Mouse (Mus musculus) lung, embryonic 16.5 days (tissue): ENCODE measurements at regions not wholly inside any gene's neighbourhood (a gene's known extent, or its start where the extent isn't known, plus 50 kb on each side); places are given as distances from the start of the nearest gene placed in this dataset.

ENCODE experiments used
- ATAC-seq: fragments of 200-750 bp; cut with Nextera tagmentation; 2 replicates; pipeline ENCODE4 v1.8.0; 2017; ENCODE audit warnings: low read depth, mild to moderate bottlenecking, moderate library complexity
- H3K27ac ChIP-seq: fragments of 300-500 bp; sonication (generic); 2 replicates; pipeline ENCODE4 v1.5.1; 2014; ENCODE audit warnings: mild to moderate bottlenecking, control low read depth, low read length
- H3K27me3 ChIP-seq: fragments of 300-500 bp; sonication (generic); 2 replicates; pipeline ENCODE4 v1.6.1; 2014; ENCODE audit warnings: low read depth, low read length, mixed read lengths; ENCODE audit not compliant: control insufficient read depth, insufficient read depth
- H3K36me3 ChIP-seq: fragments of 300-500 bp; sonication (generic); 2 replicates; pipeline ENCODE4 v1.6.1; 2014; ENCODE audit warnings: low read length; ENCODE audit not compliant: control insufficient read depth, insufficient read depth
- H3K4me1 ChIP-seq: fragments of 300-500 bp; sonication (generic); replicated peaks from 2 replicates; pipeline ENCODE4 v1.6.1; 2014; ENCODE audit warnings: low read length, mixed read lengths; ENCODE audit not compliant: control insufficient read depth, insufficient read depth
- H3K4me2 ChIP-seq: fragments of 300-500 bp; sonication (generic); 2 replicates; pipeline ENCODE4 v1.6.1; 2014; ENCODE audit warnings: low read depth, low read length, control low read depth
- H3K4me3 ChIP-seq: fragments of 300-500 bp; sonication (generic); 2 replicates; pipeline ENCODE4 v1.5.1; 2014; ENCODE audit warnings: mild to moderate bottlenecking, low read length, control low read depth
- H3K9ac ChIP-seq: fragments of 300-500 bp; sonication (generic); 2 replicates; pipeline ENCODE4 v1.6.1; 2014; ENCODE audit warnings: low read length, control low read depth
- H3K9me3 ChIP-seq: fragments of 300-500 bp; sonication (generic); 2 replicates; pipeline ENCODE4 v1.6.1; 2016; ENCODE audit warnings: low read length; ENCODE audit not compliant: control insufficient read depth
- whole genome bisulfite sequencing: fragments of 180-500 bp; shearing (Covaris S2); extraction: QIAGEN DNeasy Blood & Tissue Kit; methylation state at CpG from one replicate; pipeline ENCODE4 v1.1.7; 2014; 5-methylcytosine and 5-hydroxymethylcytosine counted together

GRCm38 (mm10) chr16:49979426-49979940 lies 179.2 kb downstream of the Cd47 start:
- Histone ChIP-seq H3K9ac (no peak overlapping the region), H3K4me3 (no peak overlapping the region), H3K36me3 (no peaks in the 10 kb centered on the region), H3K9me3 (no peaks in the 10 kb centered on the region), H3K4me2 (no peak overlapping the region), H3K27me3 (no peaks in the 10 kb centered on the region), H3K27ac (no peak overlapping the region), H3K4me1 (no peaks in the 10 kb centered on the region)
- ATAC-seq = no peak
- 89% methylated on average over 4 of the region's 4 CpGs for WGBS

GRCm38 (mm10) chr16:49980178-49980646 lies 179.9 kb downstream of the Cd47 start:
- no peaks in the 10 kb centered on the region for H3K36me3 ChIP-seq
- 66% methylated on average over 10 of the region's 10 CpGs for WGBS
- H3K9ac ChIP-seq = no peak overlapping the region
- no peak overlapping the region for H3K4me3 ChIP-seq
- no peaks in the 10 kb centered on the region for H3K9me3 ChIP-seq
- H3K27ac ChIP-seq = no peak overlapping the region
- no peak for ATAC-seq
- no peak overlapping the region for H3K4me2 ChIP-seq
- no peaks in the 10 kb centered on the region for H3K27me3 ChIP-seq
- H3K4me1 ChIP-seq = no peaks in the 10 kb centered on the region

- no peaks in the 10 kb centered on the region for H3K27me3 ChIP-seq
- ATAC-seq = no peak
- WGBS = 81% methylated on average over 4 of the region's 4 CpGs
- H3K9me3 ChIP-seq = no peaks in the 10 kb centered on the region
- H3K9ac ChIP-seq = no peak overlapping the region
- no peak overlapping the region for H3K4me3 ChIP-seq
- H3K4me2 ChIP-seq = no peak overlapping the region
- 0 out of 2 replicates have a peak, but pooled peaks cover 2% of the 10 kb centered on the region for H3K4me1 ChIP-seq
- H3K27ac ChIP-seq = no peak overlapping the region
- H3K36me3 ChIP-seq = no peaks in the 10 kb centered on the region
Observed at GRCm38 (mm10) chr16:49982180-49982579, 181.8 kb downstream of the Cd47 start.

- no peaks in the 10 kb centered on the region for H3K9me3 ChIP-seq
- H3K27me3 ChIP-seq = no peaks in the 10 kb centered on the region
- no peak overlapping the region for H3K27ac ChIP-seq
- no peak overlapping the region for H3K9ac ChIP-seq
- no peak overlapping the region for H3K4me2 ChIP-seq
- 0 out of 2 replicates have a peak, but pooled peaks cover 2% of the 10 kb centered on the region for H3K4me1 ChIP-seq
- no peak overlapping the region for H3K4me3 ChIP-seq
- WGBS = 62% methylated on average over 14 of the region's 14 CpGs
- ATAC-seq = no peak
- no peaks in the 10 kb centered on the region for H3K36me3 ChIP-seq
Observed at GRCm38 (mm10) chr16:49985082-49986076, 185.0 kb downstream of the Cd47 start.

- Histone ChIP-seq H3K4me2 (no peak overlapping the region), H3K4me3 (no peak overlapping the region), H3K27me3 (no peaks in the 10 kb centered on the region), H3K9ac (no peak overlapping the region), H3K9me3 (no peaks in the 10 kb centered on the region), H3K27ac (no peak overlapping the region), H3K4me1 (0 out of 2 replicates have a peak, but pooled peaks cover 2% of the 10 kb centered on the region), H3K36me3 (no peaks in the 10 kb centered on the region)
- peak; percentile 56; the same call in 1 of the 2 replicates for ATAC-seq
- WGBS = 65% methylated on average over 6 of the region's 6 CpGs
Observed at GRCm38 (mm10) chr16:49986954-49987353, 186.6 kb downstream of the Cd47 start.

GRCm38 (mm10) chr16:49995822-49996221 lies 195.5 kb downstream of the Cd47 start:
- Histone ChIP-seq H3K4me3 (no peak overlapping the region), H3K27me3 (no peaks in the 10 kb centered on the region), H3K36me3 (no peaks in the 10 kb centered on the region), H3K27ac (no peak overlapping the region), H3K9ac (no peak overlapping the region), H3K4me2 (no peak overlapping the region), H3K4me1 (no peaks in the 10 kb centered on the region; the same call in 1 of the 2 replicates), H3K9me3 (no peaks in the 10 kb centered on the region)
- ATAC-seq = no peak
- WGBS = 40% methylated on average over 3 of the region's 3 CpGs

- 71% methylated on average over 5 of the region's 5 CpGs for WGBS
- H3K4me1 ChIP-seq = no peaks in the 10 kb centered on the region; the same call in 1 of the 2 replicates
- no peaks in the 10 kb centered on the region for H3K36me3 ChIP-seq
- H3K27me3 ChIP-seq = no peaks in the 10 kb centered on the region
- peak overlapping the region; percentile 63 for H3K27ac ChIP-seq
- H3K4me3 ChIP-seq = no peak overlapping the region
- no peak overlapping the region for H3K4me2 ChIP-seq
- H3K9me3 ChIP-seq = no peaks in the 10 kb centered on the region
- peak; percentile 54 for ATAC-seq
- H3K9ac ChIP-seq = no peak overlapping the region
Observed at GRCm38 (mm10) chr16:49996593-49996992, 196.3 kb downstream of the Cd47 start.

GRCm38 (mm10) chr16:49997040-49997439 lies 196.7 kb downstream of the Cd47 start:
- no peaks in the 10 kb centered on the region; the same call in 1 of the 2 replicates for H3K4me1 ChIP-seq
- 63% methylated on average over 7 of the region's 7 CpGs for WGBS
- peak; percentile 82 for ATAC-seq

GRCm38 (mm10) chr16:50000805-50001204 lies 200.5 kb downstream of the Cd47 start:
- WGBS = 50% methylated on average over 4 of the region's 4 CpGs

More at GRCm38 (mm10) chr16:49997040-49997439, 196.7 kb downstream of the Cd47 start:
- no peaks in the 10 kb centered on the region for H3K27me3 ChIP-seq
- peak overlapping the region; percentile 63 for H3K27ac ChIP-seq
- H3K4me3 ChIP-seq = no peak overlapping the region
- H3K4me2 ChIP-seq = no peak overlapping the region
- H3K9ac ChIP-seq = no peak overlapping the region
- no peaks in the 10 kb centered on the region for H3K36me3 ChIP-seq
- H3K9me3 ChIP-seq = no peaks in the 10 kb centered on the region

More at GRCm38 (mm10) chr16:50000805-50001204, 200.5 kb downstream of the Cd47 start:
- Histone ChIP-seq H3K27ac (no peak overlapping the region), H3K9ac (no peak overlapping the region), H3K27me3 (no peaks in the 10 kb centered on the region), H3K4me3 (no peak overlapping the region), H3K9me3 (no peaks in the 10 kb centered on the region), H3K36me3 (no peaks in the 10 kb centered on the region), H3K4me2 (no peak overlapping the region), H3K4me1 (no peaks in the 10 kb centered on the region; the same call in 1 of the 2 replicates)
- ATAC-seq = no peak
